Mouse (Mus musculus) E14TG2a.4 (cell line): ENCODE results near the gene Olfr1537.

Experiments
- H3K27me3 ChIP-seq: 2 replicates; pipeline ENCODE4 v1.6.1; 2014; ENCODE audit warnings: low read length, control low read depth; ENCODE audit not compliant: insufficient read depth
- H3K36me3 ChIP-seq: 2 replicates; pipeline ENCODE4 v1.6.1; 2014; ENCODE audit warnings: low read length, control low read depth; ENCODE audit not compliant: insufficient read depth
- H3K4me1 ChIP-seq: replicated peaks from 2 replicates; pipeline ENCODE4 v1.6.1; 2014; ENCODE audit warnings: low read depth, low read length, control low read depth
- H3K4me3 ChIP-seq: replicated peaks from 2 replicates; pipeline ENCODE4 v1.5.1; 2014; ENCODE audit warnings: mild to moderate bottlenecking, low read length
- H3K9me3 ChIP-seq: 2 replicates; pipeline ENCODE4 v1.6.1; 2014; ENCODE audit warnings: low read length, control low read depth
- CTCF ChIP-seq: conservative IDR thresholded peaks from 2 replicates; pipeline ENCODE4 v1.5.1; 2014; ENCODE audit warnings: low read length
- NANOG ChIP-seq: IDR thresholded peaks from 2 replicates; pipeline ENCODE4 v1.6.1; 2014; ENCODE audit warnings: borderline replicate concordance, low read length, mixed read lengths
- POU5F1 ChIP-seq: IDR thresholded peaks from 2 replicates; pipeline ENCODE4 v1.6.1; 2014; ENCODE audit warnings: low read length, borderline replicate concordance

Olfr1537 gene

DNA sequence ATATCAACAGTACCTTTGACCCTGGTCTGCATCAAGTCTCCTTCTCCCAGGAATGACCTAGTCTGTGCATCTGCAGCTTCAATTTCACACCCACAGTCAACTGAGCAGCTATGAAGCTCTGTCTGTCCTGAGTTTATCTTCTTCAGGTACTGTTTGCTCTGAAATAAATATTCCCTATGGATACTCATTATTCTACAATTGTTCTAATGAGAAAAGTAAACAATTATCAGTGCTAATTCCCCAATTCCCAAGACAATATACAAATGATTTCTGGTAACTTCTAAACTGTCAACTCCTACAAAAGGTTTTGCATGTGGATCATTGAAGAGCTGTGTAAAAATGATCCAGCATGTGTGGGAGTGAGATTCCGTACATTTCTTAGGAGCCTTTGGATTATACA, at the start of gene Olfr1537:
TSS of gene Olfr1537 (minus strand) at position 101 of the 400 bp plus-strand sequence.
- no peak for TF ChIP-seq POU5F1
- no peak for TF ChIP-seq NANOG
- TF ChIP-seq CTCF, result no peak
- no peaks in the 10 kb centered on the region for H3K4me1 ChIP-seq

GRCm38 (mm10) chr9:39287136-39287535, 37.3 kb upstream of the Olfr1537 start:
- Histone ChIP-seq H3K36me3 (no peaks in the 10 kb centered on the region), H3K9me3 (no peaks in the 10 kb centered on the region), H3K4me1 (no peaks in the 10 kb centered on the region), H3K4me3 (no peak overlapping the region), H3K27me3 (no peaks in the 10 kb centered on the region)
- TF ChIP-seq CTCF, result no peak
- no peak for TF ChIP-seq POU5F1
- TF ChIP-seq NANOG, result no peak

More for the DNA sequence above, at the start of gene Olfr1537:
- Histone ChIP-seq H3K9me3 (no peaks in the 10 kb centered on the region), H3K36me3 (no peaks in the 10 kb centered on the region), H3K4me3 (no peak within 1 kb of the TSS), H3K27me3 (no peaks in the 10 kb centered on the region)

- H3K4me1 ChIP-seq, result no peaks in the 10 kb centered on the region
- no peaks in the 10 kb centered on the region for H3K9me3 ChIP-seq
- TF ChIP-seq CTCF, result no peak
- no peak for TF ChIP-seq POU5F1
- H3K4me3 ChIP-seq, result no peak within 1 kb of the TSS
- no peaks in the 10 kb centered on the region for H3K27me3 ChIP-seq
- H3K36me3 ChIP-seq, result no peaks in the 10 kb centered on the region
Measured at GRCm38 (mm10) chr9:39276718-39277117, 26.9 kb upstream of the Olfr1537 start, which contains the start of gene Olfr945. Olfr945 (minus strand) TSS chr9:39276818.

DNA sequence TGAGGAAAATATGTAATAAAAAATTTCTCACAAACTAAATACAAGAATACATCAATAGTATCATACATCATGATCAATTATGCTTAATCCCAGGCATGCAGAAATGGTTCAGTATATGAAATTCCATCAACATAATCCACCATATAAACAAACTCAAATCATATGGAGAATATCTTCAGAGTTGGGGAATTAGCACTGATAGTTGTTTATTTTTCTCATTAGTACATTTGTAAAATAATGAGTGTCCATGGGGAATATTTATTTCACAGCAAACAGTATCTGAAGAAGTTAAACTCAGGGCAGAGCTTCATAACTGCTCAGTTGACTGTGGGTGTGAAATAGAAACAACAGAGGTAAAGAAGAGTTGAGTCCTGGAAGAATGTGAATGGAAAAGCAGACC, 48.2 kb downstream of the Olfr1537 start, which contains the start of gene Olfr944:
TSS of gene Olfr944 (plus strand) at position 301 of the 400 bp plus-strand sequence.
- Histone ChIP-seq H3K4me1 (no peaks in the 10 kb centered on the region), H3K4me3 (no peak within 1 kb of the TSS), H3K27me3 (no peaks in the 10 kb centered on the region), H3K9me3 (no peaks in the 10 kb centered on the region), H3K36me3 (no peaks in the 10 kb centered on the region)
- TF ChIP-seq POU5F1 (no peak), CTCF (no peak), NANOG (no peak)
